Mouse (Mus musculus): ENCODE measurements at regions not wholly inside any gene's neighbourhood (a gene's known extent, or its start where the extent isn't known, plus 50 kb on each side); places are given as distances from the start of the nearest gene placed in this dataset.

GRCm38 (mm10) chr6:140342881-140343280 lies 81.0 kb upstream of the Plekha5 start:
- 21% methylated on average over 1 of the region's 1 CpGs for WGBS
- Histone ChIP-seq H3K27ac (peak overlapping the region; percentile 14; the same call in 1 of the 2 replicates), H3K4me2 (replicated peaks) (no peak overlapping the region), H3K4me1 (replicated peaks) (peaks cover 28% of the 10 kb centered on the region), H3K27me3 (no peaks in the 10 kb centered on the region), H3K9me3 (no peaks in the 10 kb centered on the region), H3K36me3 (no peaks in the 10 kb centered on the region), H3K9ac (replicated peaks) (no peak overlapping the region), H3K4me3 (replicated peaks) (no peak overlapping the region)
- peak; percentile 77 for ATAC-seq

GRCm38 (mm10) chr6:140339731-140340130 lies 84.1 kb upstream of the Plekha5 start:
- 86% methylated on average over 13 of the region's 13 CpGs for WGBS

DNA sequence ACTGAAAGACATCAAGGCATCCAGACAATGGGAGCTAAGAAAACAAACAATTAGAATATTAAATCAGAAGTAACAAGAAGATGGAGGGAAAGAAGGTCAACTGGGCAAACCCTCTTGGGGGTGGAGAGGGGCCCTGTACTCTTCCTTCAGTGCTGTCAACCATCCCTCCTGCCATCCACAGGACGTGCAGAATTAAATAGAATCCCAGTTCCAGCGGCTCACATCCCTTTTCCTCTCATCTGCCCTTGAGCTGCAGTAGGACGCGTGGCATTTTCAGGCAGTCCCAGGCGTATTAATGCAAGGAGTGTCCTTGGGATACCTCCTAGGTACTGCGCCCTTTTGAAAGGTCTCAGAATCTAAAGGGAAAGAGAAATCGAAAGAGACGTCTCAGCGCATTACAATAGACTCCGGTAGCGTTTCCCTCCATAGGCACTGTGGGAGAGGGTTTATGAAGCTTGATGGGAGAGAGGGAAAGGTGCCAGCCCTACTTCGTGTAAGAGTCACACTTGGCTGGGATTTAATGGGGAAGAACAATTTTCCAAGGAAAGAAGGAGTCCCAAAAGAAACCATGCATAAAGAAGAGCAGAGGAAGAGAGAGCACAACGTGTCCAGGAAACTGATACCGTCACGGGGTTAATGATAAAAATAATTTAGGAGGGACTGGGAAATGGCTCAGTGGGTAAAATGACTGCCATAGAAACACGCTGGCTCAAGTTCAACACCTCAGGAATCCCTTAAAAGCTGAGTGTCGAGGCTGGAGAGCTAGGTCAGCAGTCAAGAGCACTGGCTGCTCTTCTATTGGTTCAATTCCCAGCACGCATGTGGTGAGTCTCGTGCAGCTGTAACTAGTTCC lies 85.7 kb upstream of the Plekha5 start:
- peak; percentile 27; the same call in 1 of the 2 replicates for ATAC-seq
- no peaks in the 10 kb centered on the region for H3K9me3 ChIP-seq
- peaks cover 38% of the 10 kb centered on the region for H3K4me1 ChIP-seq (replicated peaks)
- H3K27ac ChIP-seq, result peak overlapping the region; percentile 26; the same call in 1 of the 2 replicates
- peak overlapping the region; percentile 9 for H3K4me3 ChIP-seq (replicated peaks)
- H3K4me2 ChIP-seq (replicated peaks), result peak overlapping the region; percentile 46
- 0 out of 2 replicates have a peak overlapping the region, but pooled peaks have one; percentile 28 for H3K9ac ChIP-seq (replicated peaks)
- no peaks in the 10 kb centered on the region for H3K36me3 ChIP-seq
- no peaks in the 10 kb centered on the region for H3K27me3 ChIP-seq
- WGBS, result 21% methylated on average over 19 of the region's 19 CpGs

More at GRCm38 (mm10) chr6:140339731-140340130, 84.1 kb upstream of the Plekha5 start:
- H3K36me3 ChIP-seq, result no peaks in the 10 kb centered on the region
- H3K4me3 ChIP-seq (replicated peaks), result no peak overlapping the region
- H3K9ac ChIP-seq (replicated peaks), result no peak overlapping the region
- no peak overlapping the region for H3K27ac ChIP-seq
- no peaks in the 10 kb centered on the region for H3K9me3 ChIP-seq
- H3K4me2 ChIP-seq (replicated peaks), result no peak overlapping the region
- H3K4me1 ChIP-seq (replicated peaks), result peaks cover 49% of the 10 kb centered on the region
- H3K27me3 ChIP-seq, result no peaks in the 10 kb centered on the region
- no peak for ATAC-seq

DNA sequence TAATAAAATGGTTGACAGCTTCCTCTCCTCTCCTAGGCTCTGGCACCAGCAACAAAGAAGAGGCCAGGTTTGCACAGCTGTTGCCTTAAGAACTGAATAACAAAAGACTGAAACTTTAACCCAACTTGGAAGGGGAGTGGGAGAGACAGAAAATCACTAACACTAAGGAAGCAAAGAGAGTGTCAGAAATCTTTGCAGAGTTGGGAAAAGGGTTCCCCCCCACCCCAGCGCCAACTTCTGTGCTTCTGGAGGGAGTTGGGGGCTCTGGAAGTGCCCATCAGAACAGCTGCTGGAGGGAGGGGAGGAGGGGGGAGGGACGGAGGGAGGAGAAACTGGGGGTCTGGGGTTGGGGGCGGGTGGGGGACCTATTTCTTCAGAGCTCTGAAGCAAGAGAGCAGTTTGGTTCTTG lies 86.8 kb upstream of the Plekha5 start:
- WGBS, result 0% methylated on average over 2 of the region's 3 CpGs
- H3K27ac ChIP-seq, result peak overlapping the region; percentile 26
- ATAC-seq, result peak; percentile 49

DNA sequence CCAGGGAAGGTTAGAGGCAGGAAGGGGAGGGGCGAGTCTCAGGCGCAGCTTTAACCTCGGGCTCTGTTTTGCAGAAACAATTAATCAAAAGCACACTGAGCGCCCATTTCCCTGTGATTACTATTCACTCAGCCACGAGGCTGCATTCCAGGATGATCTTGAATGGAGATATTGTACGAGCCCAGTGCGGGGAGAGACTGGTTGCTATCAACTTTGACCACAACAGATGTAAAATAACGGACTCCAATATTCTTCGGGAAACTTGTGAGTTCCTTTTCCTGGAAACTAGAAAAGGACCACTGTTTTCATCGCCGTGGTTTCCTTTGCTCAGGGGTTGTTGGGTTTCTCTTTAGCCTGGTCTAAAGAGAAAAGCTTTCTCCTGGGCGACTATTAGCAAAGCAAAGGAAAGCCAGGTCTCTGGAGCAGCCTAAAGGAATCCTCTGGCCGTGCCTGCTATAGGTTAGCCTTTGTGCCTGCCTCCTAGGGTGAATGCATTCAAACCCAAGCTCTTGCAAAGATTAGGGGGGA lies 87.4 kb upstream of the Plekha5 start:
- H3K4me3 ChIP-seq (replicated peaks), result no peak overlapping the region
- 1% methylated on average over 13 of the region's 13 CpGs for WGBS

More for the DNA sequence above, 86.8 kb upstream of the Plekha5 start:
- Histone ChIP-seq H3K9ac (replicated peaks) (no peak overlapping the region), H3K4me2 (replicated peaks) (peak overlapping the region; percentile 46; the same call in 1 of the 2 replicates), H3K9me3 (no peaks in the 10 kb centered on the region), H3K4me3 (replicated peaks) (no peak overlapping the region), H3K27me3 (no peaks in the 10 kb centered on the region), H3K4me1 (replicated peaks) (peaks cover 32% of the 10 kb centered on the region), H3K36me3 (no peaks in the 10 kb centered on the region)

DNA sequence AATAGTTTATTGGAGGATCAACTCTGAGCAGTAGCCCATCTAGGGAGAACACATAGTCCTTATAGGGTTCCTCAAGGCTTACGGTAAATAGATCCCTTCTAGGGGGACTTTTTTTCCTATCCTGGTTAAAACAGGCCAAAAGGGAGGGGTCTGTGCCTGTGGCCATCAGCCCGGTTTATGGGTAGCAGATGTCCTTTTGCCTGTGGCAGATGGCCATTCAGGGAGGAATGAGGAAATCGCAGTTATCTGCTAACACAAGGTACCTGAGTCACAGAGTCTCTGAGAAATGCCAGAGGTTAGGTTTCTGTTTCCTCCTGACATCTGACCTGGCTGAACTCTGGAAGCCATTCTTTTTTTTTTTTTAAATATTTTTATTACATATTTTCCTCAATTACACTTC lies 90.5 kb upstream of the Plekha5 start:
- ATAC-seq, result no peak

More for the DNA sequence above, 87.4 kb upstream of the Plekha5 start:
- peak; percentile 66 for ATAC-seq
- Histone ChIP-seq H3K4me1 (replicated peaks) (peaks cover 32% of the 10 kb centered on the region), H3K36me3 (no peaks in the 10 kb centered on the region), H3K27ac (peak overlapping the region; percentile 54; the same call in 1 of the 2 replicates), H3K4me2 (replicated peaks) (peak overlapping the region; percentile 35), H3K9me3 (no peaks in the 10 kb centered on the region), H3K9ac (replicated peaks) (no peak overlapping the region), H3K27me3 (no peaks in the 10 kb centered on the region)

DNA sequence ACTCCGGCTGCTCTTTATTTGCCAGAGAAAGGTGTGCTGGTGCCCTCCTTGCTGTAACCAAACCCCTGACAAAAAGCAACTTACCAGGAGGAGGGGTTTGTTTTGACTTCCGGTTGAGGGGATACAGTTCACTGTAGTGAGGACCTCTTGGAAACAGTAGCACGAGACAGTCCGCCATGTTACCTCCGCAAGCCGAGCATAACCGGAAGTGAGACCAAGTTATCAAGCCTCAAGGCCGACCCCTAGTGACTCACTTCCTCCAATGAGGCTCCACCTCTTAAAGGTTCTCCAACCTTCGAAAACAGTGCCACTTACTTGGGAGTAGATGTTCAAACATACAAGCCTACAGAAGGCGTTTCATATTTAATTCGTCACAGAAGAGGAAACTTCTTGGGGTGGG lies 115.2 kb upstream of the Plekha5 start:
- H3K4me3 ChIP-seq (replicated peaks), result no peak overlapping the region
- 97% methylated on average over 11 of the region's 11 CpGs for WGBS
- ATAC-seq, result no peak

More for the DNA sequence above, 90.5 kb upstream of the Plekha5 start:
- 84% methylated on average over 3 of the region's 3 CpGs for WGBS
- Histone ChIP-seq H3K9ac (replicated peaks) (no peak overlapping the region), H3K4me2 (replicated peaks) (no peak overlapping the region), H3K27ac (no peak overlapping the region), H3K4me3 (replicated peaks) (no peak overlapping the region), H3K4me1 (replicated peaks) (peaks cover 27% of the 10 kb centered on the region), H3K27me3 (no peaks in the 10 kb centered on the region), H3K9me3 (no peaks in the 10 kb centered on the region), H3K36me3 (no peaks in the 10 kb centered on the region)

GRCm38 (mm10) chr6:140306811-140307558 lies 116.9 kb upstream of the Plekha5 start:
- H3K9ac ChIP-seq (replicated peaks), result no peak overlapping the region
- H3K4me2 ChIP-seq (replicated peaks), result no peak overlapping the region
- ATAC-seq, result no peak
- no peak overlapping the region for H3K4me3 ChIP-seq (replicated peaks)
- no peaks in the 10 kb centered on the region for H3K36me3 ChIP-seq
- no peak overlapping the region for H3K27ac ChIP-seq
- 73% methylated on average over 6 of the region's 6 CpGs for WGBS
- H3K27me3 ChIP-seq, result no peaks in the 10 kb centered on the region
- no peaks in the 10 kb centered on the region for H3K4me1 ChIP-seq (replicated peaks)
- no peaks in the 10 kb centered on the region; the same call in 1 of the 2 replicates for H3K9me3 ChIP-seq

More for the DNA sequence above, 115.2 kb upstream of the Plekha5 start:
- Histone ChIP-seq H3K9ac (replicated peaks) (no peak overlapping the region), H3K9me3 (no peaks in the 10 kb centered on the region; the same call in 1 of the 2 replicates), H3K4me1 (replicated peaks) (no peaks in the 10 kb centered on the region), H3K27ac (no peak overlapping the region), H3K4me2 (replicated peaks) (no peak overlapping the region), H3K27me3 (no peaks in the 10 kb centered on the region), H3K36me3 (no peaks in the 10 kb centered on the region)

DNA sequence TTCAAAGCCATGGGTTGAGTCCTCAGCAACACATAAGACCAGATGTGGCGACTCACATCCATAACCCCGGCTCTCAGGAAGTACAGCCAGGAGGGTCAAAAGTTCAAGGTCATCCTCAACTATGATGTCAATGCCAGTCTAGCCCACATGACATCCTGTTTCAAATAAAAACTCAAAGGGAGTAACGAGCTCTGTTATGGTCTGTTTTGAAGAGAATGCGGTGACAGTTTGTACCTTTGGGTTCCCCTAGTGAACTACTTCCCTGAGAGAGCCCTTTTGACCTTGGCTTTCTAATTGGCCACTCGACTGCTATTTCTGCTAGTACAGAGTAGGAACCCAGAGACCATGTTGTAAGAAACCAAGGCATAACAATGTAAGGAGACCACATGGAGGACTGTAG lies 119.7 kb upstream of the Plekha5 start:
- ATAC-seq, result no peak
- H3K27me3 ChIP-seq, result no peaks in the 10 kb centered on the region
- no peak overlapping the region for H3K4me3 ChIP-seq (replicated peaks)
- WGBS, result 89% methylated on average over 5 of the region's 5 CpGs
- 0 out of 2 replicates have a peak, but pooled peaks cover 3% of the 10 kb centered on the region for H3K4me1 ChIP-seq (replicated peaks)
- no peak overlapping the region for H3K27ac ChIP-seq
- no peaks in the 10 kb centered on the region; the same call in 1 of the 2 replicates for H3K9me3 ChIP-seq
- H3K9ac ChIP-seq (replicated peaks), result no peak overlapping the region
- H3K4me2 ChIP-seq (replicated peaks), result no peak overlapping the region
- H3K36me3 ChIP-seq, result no peaks in the 10 kb centered on the region

DNA sequence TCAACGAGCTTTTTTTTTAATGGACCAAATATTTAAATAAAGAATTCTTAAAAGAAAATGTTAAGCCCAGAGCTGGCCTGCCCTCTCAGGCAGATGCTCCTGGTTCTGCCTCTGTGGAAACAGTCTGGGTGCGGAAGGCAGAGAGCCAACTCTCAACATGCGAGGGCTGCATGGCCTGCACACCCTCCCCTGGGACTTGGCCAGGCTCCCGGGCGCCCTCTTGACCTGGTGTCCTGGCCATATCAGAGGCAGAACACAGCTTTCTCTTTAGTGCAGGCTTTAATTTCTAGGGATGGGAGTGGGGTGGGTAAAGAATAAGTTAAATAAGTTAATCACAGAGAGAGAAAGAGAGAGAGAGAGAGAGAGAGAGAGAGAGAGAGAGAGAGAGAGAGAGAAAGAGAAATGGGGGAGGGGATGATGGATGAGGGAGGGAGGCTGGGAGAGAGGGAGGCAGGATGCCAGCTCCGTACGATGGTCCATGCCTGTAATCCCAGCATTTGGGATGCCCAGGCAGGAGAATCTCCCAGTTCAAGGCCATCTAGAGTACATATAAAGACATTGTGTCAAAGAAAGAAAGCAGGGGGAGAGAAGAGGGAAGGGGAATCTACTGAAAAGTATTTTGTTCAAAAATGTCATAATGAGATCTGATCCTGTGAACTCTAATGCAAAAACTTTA lies 123.2 kb upstream of the Plekha5 start:
- 57% methylated on average over 7 of the region's 7 CpGs for WGBS
- Histone ChIP-seq H3K9ac (replicated peaks) (no peak overlapping the region), H3K9me3 (no peaks in the 10 kb centered on the region), H3K4me1 (replicated peaks) (peaks cover 18% of the 10 kb centered on the region; the same call in 1 of the 2 replicates), H3K36me3 (no peaks in the 10 kb centered on the region), H3K4me3 (replicated peaks) (no peak overlapping the region), H3K27me3 (no peaks in the 10 kb centered on the region), H3K4me2 (replicated peaks) (no peak overlapping the region), H3K27ac (no peak overlapping the region)
- 0 out of 2 replicates have a peak, but pooled peaks have one; percentile 61 for ATAC-seq

- Histone ChIP-seq H3K9ac (replicated peaks) (no peak overlapping the region), H3K9me3 (no peaks in the 10 kb centered on the region), H3K4me3 (replicated peaks) (no peak overlapping the region), H3K4me1 (replicated peaks) (peaks cover 18% of the 10 kb centered on the region; the same call in 1 of the 2 replicates), H3K27me3 (no peaks in the 10 kb centered on the region), H3K36me3 (no peaks in the 10 kb centered on the region), H3K4me2 (replicated peaks) (no peak overlapping the region), H3K27ac (no peak overlapping the region)
- WGBS, result 64% methylated on average over 7 of the region's 7 CpGs
- no peak for ATAC-seq
These were observed 124.2 kb upstream of the Plekha5 start for GRCm38 (mm10) chr6:140299653-140300052.
